Mouse (Mus musculus) myocyte (in vitro differentiated cells): ENCODE measurements at regions not wholly inside any gene's neighbourhood (a gene's known extent, or its start where the extent isn't known, plus 50 kb on each side); places are given as distances from the start of the nearest gene placed in this dataset.

Source experiments
- H3K27me3 ChIP-seq: one replicate; pipeline ENCODE4 v1.6.1; 2011; ENCODE audit not compliant: control insufficient read depth, insufficient read depth, insufficient read length
- H3K36me3 ChIP-seq: one replicate; pipeline ENCODE4 v1.6.1; 2011; ENCODE audit not compliant: control insufficient read depth, insufficient read depth
- H3K4me2 ChIP-seq: one replicate; pipeline ENCODE4 v1.6.1; 2011; ENCODE audit warnings: low read depth, control low read depth
- H3K4me3 ChIP-seq: one replicate; pipeline ENCODE4 v1.5.1; 2011; ENCODE audit warnings: mild to moderate bottlenecking, control low read depth, moderate library complexity
- H3K79me2 ChIP-seq: one replicate; pipeline ENCODE4 v1.6.1; 2011; ENCODE audit not compliant: control insufficient read depth, insufficient read depth
- H3ac ChIP-seq: one replicate; pipeline ENCODE4 v1.6.1; 2011; ENCODE audit not compliant: control insufficient read depth, insufficient read length
- CEBPB ChIP-seq: IDR thresholded peaks from 2 replicates; pipeline ENCODE4 v1.6.1; 2011; ENCODE audit warnings: mild to moderate bottlenecking, moderate library complexity; ENCODE audit not compliant: poor library complexity, insufficient read depth, severe bottlenecking
- E2F4 ChIP-seq: IDR thresholded peaks from one replicate; pipeline ENCODE4 v1.6.1; 2011; ENCODE audit warnings: mild to moderate bottlenecking, control low read depth, moderate library complexity; ENCODE audit not compliant: insufficient read depth
- MAX ChIP-seq: IDR thresholded peaks from one replicate; pipeline ENCODE4 v1.6.1; 2011; ENCODE audit warnings: low read depth, mild to moderate bottlenecking, control low read depth
- MYOD1 ChIP-seq, 3 experiments: IDR thresholded peaks; one replicate each; pipeline ENCODE4 v1.6.1; 2011; ENCODE audit warnings: control low read depth in 2 of 3, low read depth in 2 of 3, mild to moderate bottlenecking in 2 of 3, moderate library complexity in 1 of 3; ENCODE audit not compliant: insufficient read length in 2 of 3, control insufficient read depth in 1 of 3
- MYOG ChIP-seq, 3 experiments: IDR thresholded peaks; one replicate each; pipeline ENCODE4 v1.6.1; 2011; ENCODE audit warnings: control low read depth in 2 of 3, low read depth in 2 of 3, mild to moderate bottlenecking in 2 of 3; ENCODE audit not compliant: insufficient read length in 2 of 3, control insufficient read depth in 1 of 3, insufficient read depth in 1 of 3
- POLR2A ChIP-seq: IDR thresholded peaks from one replicate; pipeline ENCODE4 v1.6.1; 2011; ENCODE audit warnings: low read depth, mild to moderate bottlenecking, control low read depth, moderate library complexity; ENCODE audit not compliant: insufficient read length
- POLR2AphosphoS2 ChIP-seq: IDR thresholded peaks from one replicate; pipeline ENCODE4 v1.6.1; 2011; ENCODE audit warnings: low read depth, control low read depth; ENCODE audit not compliant: insufficient read length
- REST ChIP-seq: IDR thresholded peaks from one replicate; pipeline ENCODE4 v1.6.1; 2011; ENCODE audit warnings: mild to moderate bottlenecking, control low read depth, moderate library complexity; ENCODE audit not compliant: insufficient read depth, insufficient read length
- SRF ChIP-seq: IDR thresholded peaks from one replicate; pipeline ENCODE4 v1.6.1; 2011; ENCODE audit warnings: low read depth; ENCODE audit not compliant: control insufficient read depth, insufficient read length
- TCF12 ChIP-seq: IDR thresholded peaks from one replicate; pipeline ENCODE4 v1.6.1; 2011; ENCODE audit warnings: mild to moderate bottlenecking, control low read depth; ENCODE audit not compliant: poor library complexity, insufficient read depth, severe bottlenecking
- TCF3 ChIP-seq: IDR thresholded peaks from one replicate; pipeline ENCODE4 v1.6.1; 2011; ENCODE audit warnings: low read depth, control low read depth; ENCODE audit not compliant: insufficient read length
- USF1 ChIP-seq: IDR thresholded peaks from one replicate; pipeline ENCODE4 v1.6.1; 2011; ENCODE audit warnings: low read depth, mild to moderate bottlenecking, control low read depth, moderate library complexity

DNA sequence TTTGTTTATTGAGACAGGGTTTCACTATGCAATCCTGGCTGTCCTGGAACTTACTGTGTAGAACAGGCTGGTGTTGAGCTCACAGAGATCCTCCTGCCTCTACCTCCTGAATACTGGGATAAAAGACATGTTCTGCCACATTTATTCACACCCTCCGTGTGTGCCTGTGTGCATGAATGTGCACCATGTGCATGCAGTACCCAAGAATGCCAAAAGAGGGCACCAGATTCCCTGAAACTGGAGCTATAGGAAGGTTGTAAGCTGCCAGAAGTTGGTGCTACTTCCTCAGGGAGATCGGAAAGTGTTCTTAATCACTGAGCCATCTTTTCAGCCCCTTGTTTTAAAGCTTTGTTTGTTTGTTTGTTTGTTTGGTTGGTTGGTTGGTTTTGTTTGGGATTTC is 155.3 kb upstream of the Atp6ap2 start:
- no peak for TF ChIP-seq MAX
- no peak for TF ChIP-seq TCF12
- TF ChIP-seq CEBPB: no peak
- TF ChIP-seq POLR2AphosphoS2: no peak
- no peak for TF ChIP-seq REST
- TF ChIP-seq USF1: no peak
- TF ChIP-seq SRF: no peak
- Histone ChIP-seq H3K36me3 (no peaks in the 10 kb centered on the region), H3K4me2 (no peak overlapping the region), H3K27me3 (no peaks in the 10 kb centered on the region), H3K4me3 (no peak overlapping the region), H3K79me2 (no peaks in the 10 kb centered on the region), H3ac (no peak overlapping the region)

DNA sequence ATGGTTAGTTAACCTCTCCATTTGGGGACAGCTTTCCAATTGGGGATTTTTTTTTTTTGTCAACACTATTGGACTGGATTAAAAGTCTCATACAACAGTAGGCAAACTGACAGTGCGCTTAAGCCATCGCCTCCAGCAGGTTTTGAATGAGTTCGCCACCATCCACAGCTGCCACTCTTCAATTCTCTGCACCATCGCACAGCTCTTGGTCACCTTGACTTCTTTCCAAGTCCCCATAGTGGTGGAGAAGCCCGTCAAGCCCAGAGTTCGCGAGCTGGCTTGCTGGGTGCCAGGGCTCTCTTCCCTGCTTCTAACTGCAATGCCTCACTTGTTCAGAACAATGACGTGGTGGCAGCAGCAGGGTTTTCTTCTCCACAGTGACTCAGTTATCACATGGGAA is 151.9 kb upstream of the Atp6ap2 start:
- TF ChIP-seq MYOG (IDR thresholded peaks at IDR 0.05; ENCODE audit: control insufficient read depth in 1 of 3, insufficient read depth in 1 of 3, insufficient read length in 2 of 3, low read depth in 2 of 3): no peak
- TF ChIP-seq POLR2A: no peak
- no peak for TF ChIP-seq E2F4
- no peak for TF ChIP-seq TCF12
- TF ChIP-seq MYOD1 (IDR thresholded peaks at IDR 0.05; ENCODE audit: control insufficient read depth in 1 of 3, insufficient read length in 2 of 3, low read depth in 2 of 3): no peak
- no peak for TF ChIP-seq MAX
- no peak for TF ChIP-seq SRF
- TF ChIP-seq POLR2AphosphoS2: no peak
- no peak for TF ChIP-seq REST
- TF ChIP-seq USF1: no peak
- TF ChIP-seq CEBPB: no peak
- no peak for TF ChIP-seq TCF3
- H3K36me3 ChIP-seq: no peaks in the 10 kb centered on the region
- H3ac ChIP-seq: no peak overlapping the region
- H3K4me3 ChIP-seq: no peak overlapping the region
- no peak overlapping the region for H3K4me2 ChIP-seq
- H3K79me2 ChIP-seq: no peaks in the 10 kb centered on the region
- H3K27me3 ChIP-seq: no peaks in the 10 kb centered on the region

DNA sequence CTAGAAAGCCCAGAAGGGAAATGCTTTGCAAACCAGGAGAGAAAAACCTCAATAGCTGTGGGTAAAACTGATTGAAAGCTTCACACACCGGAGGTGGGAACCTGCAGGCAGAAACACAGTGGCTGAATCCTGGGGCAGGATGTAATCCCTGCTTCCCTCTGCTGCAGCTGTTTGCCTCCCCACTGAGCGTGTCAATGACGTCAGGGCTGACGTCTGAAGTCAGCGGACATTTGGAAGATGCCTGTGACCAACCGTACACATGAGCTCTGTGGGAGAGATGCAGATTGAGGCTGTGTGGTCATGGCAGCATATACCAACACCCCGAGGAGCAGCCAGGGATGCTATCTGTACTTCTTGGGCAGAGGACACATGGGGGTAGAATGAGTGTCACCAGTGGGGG is 151.5 kb upstream of the Atp6ap2 start:
- Histone ChIP-seq H3K79me2 (no peaks in the 10 kb centered on the region), H3K27me3 (no peaks in the 10 kb centered on the region), H3K4me3 (no peak overlapping the region), H3ac (no peak overlapping the region), H3K4me2 (no peak overlapping the region), H3K36me3 (no peaks in the 10 kb centered on the region)
- TF ChIP-seq MYOD1 (IDR thresholded peaks at IDR 0.05; ENCODE audit: control insufficient read depth in 1 of 3, insufficient read length in 2 of 3, low read depth in 2 of 3) (peak in 2 of 3 experiments; percentile 66 to 75), E2F4 (no peak), CEBPB (no peak), REST (no peak), POLR2A (no peak), MAX (no peak), TCF3 (no peak), SRF (no peak), TCF12 (no peak), MYOG (IDR thresholded peaks at IDR 0.05; ENCODE audit: control insufficient read depth in 1 of 3, insufficient read depth in 1 of 3, insufficient read length in 2 of 3, low read depth in 2 of 3) (peak in 1 of 3 experiments; percentile 72)

DNA sequence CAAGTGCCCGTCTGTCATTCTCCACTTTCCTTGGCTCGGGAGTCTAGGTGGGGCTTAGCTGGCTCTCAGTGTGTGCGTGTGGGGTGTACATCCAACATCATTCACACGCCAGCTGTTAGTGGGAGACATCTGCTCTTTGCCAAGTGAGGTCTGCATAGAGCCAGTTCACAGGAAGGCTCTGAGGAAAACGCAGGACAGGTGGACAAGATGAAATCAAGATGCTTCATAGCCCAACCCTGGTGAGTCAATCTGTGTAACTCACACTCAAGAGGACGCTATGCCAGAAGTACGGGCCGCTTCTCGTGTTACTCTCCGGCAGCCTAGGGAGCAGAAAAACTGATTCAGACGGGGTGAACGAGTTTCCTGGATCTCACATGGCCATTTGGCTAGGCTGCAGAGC is 148.2 kb upstream of the Atp6ap2 start:
- Histone ChIP-seq H3K36me3 (no peaks in the 10 kb centered on the region), H3ac (no peak overlapping the region), H3K27me3 (no peaks in the 10 kb centered on the region), H3K4me2 (peak overlapping the region; percentile 55), H3K79me2 (no peaks in the 10 kb centered on the region), H3K4me3 (no peak overlapping the region)
- TF ChIP-seq POLR2A (no peak), TCF3 (peak; percentile 41), MYOG (IDR thresholded peaks at IDR 0.05; ENCODE audit: control insufficient read depth in 1 of 3, insufficient read depth in 1 of 3, insufficient read length in 2 of 3, low read depth in 2 of 3) (peak; percentile 53 to 87 (median 60)), MYOD1 (IDR thresholded peaks at IDR 0.05; ENCODE audit: control insufficient read depth in 1 of 3, insufficient read length in 2 of 3, low read depth in 2 of 3) (peak; percentile 42 to 95 (median 90)), TCF12 (peak; percentile 82)

DNA sequence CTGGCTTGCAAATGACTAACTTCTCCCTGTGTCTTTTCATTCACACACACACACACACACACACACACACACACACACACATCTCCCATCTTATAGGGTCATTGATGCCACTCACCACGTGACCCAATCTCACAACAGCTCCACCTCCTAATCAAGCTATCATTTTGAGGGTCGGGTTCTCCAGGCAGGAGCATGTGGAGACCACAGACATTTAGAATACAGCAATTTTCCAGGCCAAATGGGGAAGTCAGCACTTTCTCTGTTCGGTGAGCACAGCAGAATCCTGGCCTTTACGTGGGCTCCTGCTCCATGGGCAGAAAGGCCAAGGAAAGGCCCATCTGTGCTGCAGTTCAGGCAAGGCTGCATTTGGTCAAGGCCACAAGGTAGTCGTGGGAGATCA is 143.8 kb upstream of the Atp6ap2 start:
- TF ChIP-seq SRF (no peak), REST (no peak), E2F4 (no peak), MYOD1 (IDR thresholded peaks at IDR 0.05; ENCODE audit: control insufficient read depth in 1 of 3, insufficient read length in 2 of 3, low read depth in 2 of 3) (no peak), POLR2AphosphoS2 (no peak), USF1 (no peak), MAX (no peak), POLR2A (no peak), CEBPB (no peak), TCF12 (no peak), MYOG (IDR thresholded peaks at IDR 0.05; ENCODE audit: control insufficient read depth in 1 of 3, insufficient read depth in 1 of 3, insufficient read length in 2 of 3, low read depth in 2 of 3) (no peak), TCF3 (no peak)
- Histone ChIP-seq H3K36me3 (no peaks in the 10 kb centered on the region), H3K79me2 (no peaks in the 10 kb centered on the region), H3K27me3 (no peaks in the 10 kb centered on the region), H3ac (no peak overlapping the region), H3K4me2 (no peak overlapping the region), H3K4me3 (no peak overlapping the region)
